Mouse (Mus musculus) lung, adult 2 months (tissue): Measurements from ENCODE around the gene Fkbp5.

Experiments
- CTCF ChIP-seq: fragments of 200-500 bp; IDR thresholded peaks from 2 replicates; pipeline ENCODE4 v1.5.1; 2011; ENCODE audit warnings: mild to moderate bottlenecking, low read length, control low read depth; ENCODE audit not compliant: insufficient read depth
- POLR2A ChIP-seq: fragments of 200-500 bp; IDR thresholded peaks from 2 replicates; pipeline ENCODE4 v1.6.1; 2011; ENCODE audit warnings: low read depth, mild to moderate bottlenecking, control low read depth, low read length, borderline replicate concordance; ENCODE audit errors: extremely low read depth

DNA sequence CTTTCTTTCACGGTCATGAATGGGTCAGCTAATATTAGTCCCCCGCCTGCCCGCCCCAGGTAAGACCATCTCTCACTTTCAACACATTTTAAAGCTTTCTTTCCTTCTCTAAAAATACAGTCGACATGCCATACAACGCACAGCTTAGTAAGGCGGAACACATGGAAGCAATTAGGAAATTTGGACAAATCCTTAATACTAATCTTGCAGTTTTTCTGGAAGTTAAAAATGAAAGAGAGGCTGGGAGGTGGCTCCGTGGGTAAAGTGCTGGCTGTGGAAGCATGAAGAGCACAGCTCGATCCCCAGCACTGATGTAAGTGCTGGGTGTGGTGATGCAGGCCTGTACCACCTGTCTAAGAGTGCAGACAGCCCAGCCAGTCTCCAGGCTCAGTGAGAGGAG lies 39.9 kb downstream of the Fkbp5 start:
- TF ChIP-seq POLR2A (no peak), CTCF (no peak)
